Comparison of ENCODE assay signal across 22 mouse cellular contexts in genomic region chr16:22848331-22848730, GRCm38 (mm10). TPM values are rescaled to one million over a fixed set of nuclear protein-coding genes. Genes with fewer than 3 reads are reported as not detected.
"Had no signal": no experiment of that assay in that cellular context is flagged by ENCODE, and none has a peak within 500 bp of the region (broad histone marks: within the 10 kb centered on the region; RNA-seq: fewer than 3 reads in every experiment).

No protein-coding gene starts in this region.

- H3K4me2 ChIP-seq: limb, embryonic 15.5 days; liver, embryonic 12.5 days; midbrain, embryonic 12.5 days; neural tube, embryonic 13.5 days had no signal

- H3K27ac ChIP-seq: kidney, postnatal 0 days; layer of hippocampus, adult 2 months; limb, embryonic 15.5 days; liver, embryonic 12.5 days; midbrain, embryonic 12.5 days; neural tube, embryonic 13.5 days had no signal

- DNase-seq: kidney, adult 9 months; kidney, postnatal 4 days; retina, postnatal 1 day; right cerebral cortex, postnatal 4 days; spleen, adult 18-20 months; thymus, postnatal 36 days had no signal

- H3K9ac ChIP-seq: limb, embryonic 15.5 days; liver, embryonic 12.5 days; midbrain, embryonic 12.5 days; neural tube, embryonic 13.5 days had no signal

- H3K9me3 ChIP-seq: limb, embryonic 15.5 days; liver, embryonic 12.5 days; midbrain, embryonic 12.5 days; neural tube, embryonic 13.5 days had no signal

- H3K36me3 ChIP-seq: limb, embryonic 15.5 days; neural tube, embryonic 13.5 days had no signal

- ATAC-seq: liver, embryonic 12.5 days; midbrain, embryonic 16.5 days had no signal

- H3K4me3 ChIP-seq: layer of hippocampus, adult 2 months; limb, embryonic 15.5 days; liver, embryonic 12.5 days; midbrain, embryonic 12.5 days; neural tube, embryonic 13.5 days had no signal

- H3K27me3 ChIP-seq: limb, embryonic 15.5 days; liver, embryonic 12.5 days; midbrain, embryonic 12.5 days; neural tube, embryonic 13.5 days had no signal

RNA-seq across cellular contexts. Expression of gene Crygs, which starts 37.0 kb away (rescaled TPM):
- total RNA-seq: layer of hippocampus, adult 2 months; layer of hippocampus, postnatal 14 days; left cerebral cortex, adult 18-20 months; left cerebral cortex, postnatal 14 days; megakaryocyte-erythroid progenitor cell, adult 5-6 weeks had no signal
- polyA plus RNA-seq: limb, embryonic 11.5 days; limb, embryonic 15.5 days; liver, embryonic 16.5 days; lung, embryonic 16.5 days; midbrain, embryonic 12.5 days; midbrain, embryonic 16.5 days; neural tube, embryonic 13.5 days; stomach, embryonic 14.5 days had no signal

RNA-seq across cellular contexts. Expression of gene Ahsg, which starts 42.7 kb away (rescaled TPM):
- total RNA-seq: layer of hippocampus, adult 2 months; layer of hippocampus, postnatal 14 days; left cerebral cortex, adult 18-20 months; left cerebral cortex, postnatal 14 days; megakaryocyte-erythroid progenitor cell, adult 5-6 weeks had no signal
- polyA plus RNA-seq: limb, embryonic 11.5 days; midbrain, embryonic 12.5 days; midbrain, embryonic 16.5 days; thymus, postnatal 0 days had no signal
